Mouse (Mus musculus): ENCODE results near the gene Pnn. TPM values are rescaled to one million over a fixed set of nuclear protein-coding genes. Genes with fewer than 3 reads are reported as not detected.
"Not testable (repeated sequence)": the region's sequence is repeated elsewhere in the genome, so short reads cannot be mapped to it uniquely, and the experiment has no call there.

The Pnn gene
- polyA plus RNA-seq (2017; shearing (Covaris generic)): 100 to 1,000 TPM in 1 of 2 experiments, 10 to 100 TPM in 1; 86.9 to 124 TPM

- ATAC-seq: peak; percentile 99
Observed at GRCm38 (mm10) chr12:59066448-59067077, at the start of gene Pnn. TSS of gene Pnn (plus strand) at chr12:59066884.

GRCm38 (mm10) chr12:59017970-59018369 lies 48.7 kb upstream of the Pnn start:
- ATAC-seq: no peak

- no peak for ATAC-seq
Observed at GRCm38 (mm10) chr12:59019891-59020290, 46.8 kb upstream of the Pnn start.

- ATAC-seq: peak; percentile 99
Observed at GRCm38 (mm10) chr12:59021306-59021705, 45.4 kb upstream of the Pnn start.

GRCm38 (mm10) chr12:59032101-59032500 lies 34.6 kb upstream of the Pnn start:
- peak; percentile 46 for ATAC-seq

GRCm38 (mm10) chr12:59039162-59039970 lies 27.3 kb upstream of the Pnn start:
- no peak for ATAC-seq

- ATAC-seq: peak; percentile 36
Observed at GRCm38 (mm10) chr12:59039971-59040844, 26.5 kb upstream of the Pnn start.

GRCm38 (mm10) chr12:59040851-59041250 lies 25.8 kb upstream of the Pnn start:
- no peak for ATAC-seq

GRCm38 (mm10) chr12:59052470-59052869 lies 14.2 kb upstream of the Pnn start:
- no peak for ATAC-seq

GRCm38 (mm10) chr12:59053166-59053565 lies 13.5 kb upstream of the Pnn start:
- no peak for ATAC-seq

GRCm38 (mm10) chr12:59053976-59054375 lies 12.7 kb upstream of the Pnn start:
- ATAC-seq: no peak

GRCm38 (mm10) chr12:59055196-59055850 lies 11.4 kb upstream of the Pnn start:
- peak; percentile 90 for ATAC-seq

GRCm38 (mm10) chr12:59056222-59056621 lies 10.5 kb upstream of the Pnn start:
- ATAC-seq: no peak

- not testable (repeated sequence) for ATAC-seq
Observed at GRCm38 (mm10) chr12:59058242-59058641, 8.4 kb upstream of the Pnn start.

GRCm38 (mm10) chr12:59060322-59060721 lies 6.4 kb upstream of the Pnn start:
- ATAC-seq: no peak

- ATAC-seq: peak; percentile 92
Observed at GRCm38 (mm10) chr12:59060993-59061595, 5.6 kb upstream of the Pnn start, which contains the start of gene Trappc6b. TSS of gene Trappc6b (minus strand) at chr12:59061472.

GRCm38 (mm10) chr12:59064837-59065236 lies 1.8 kb upstream of the Pnn start:
- ATAC-seq: no peak

- ATAC-seq: no peak
Observed at GRCm38 (mm10) chr12:59065776-59066175, 908 bp upstream of the Pnn start.

GRCm38 (mm10) chr12:59067095-59067494 lies 411 bp downstream of the Pnn start:
- peak; percentile 18 for ATAC-seq

- ATAC-seq: no peak
Observed at GRCm38 (mm10) chr12:59068791-59069190, 2.1 kb downstream of the Pnn start.

GRCm38 (mm10) chr12:59072286-59072685 lies 5.6 kb downstream of the Pnn start:
- ATAC-seq: no peak

- no peak for ATAC-seq
Observed at GRCm38 (mm10) chr12:59074052-59074451, 7.4 kb downstream of the Pnn start.
